Mouse (Mus musculus) ES-Bruce4 (cell line): ENCODE results near the gene Capn12.
"Not testable (repeated sequence)": the region's sequence is repeated elsewhere in the genome, so short reads cannot be mapped to it uniquely, and the experiment has no call there.

Experiments
- EP300 ChIP-seq: IDR thresholded peaks from 2 replicates; pipeline ENCODE4 v1.6.1; 2011; ENCODE audit warnings: low read depth, low read length; ENCODE audit not compliant: insufficient read depth
- POLR2A ChIP-seq: IDR thresholded peaks from one replicate; pipeline ENCODE4 v1.8.1; 2011; ENCODE audit warnings: low read length; ENCODE audit not compliant: insufficient read depth

GRCm38 (mm10) chr7:28867508-28868340, 13.5 kb upstream of the Capn12 start:
- not testable (repeated sequence) for TF ChIP-seq POLR2A, EP300
